ENCODE assay signal across 26 mouse cellular contexts in genomic region chr2:31218611-31219010, GRCm38 (mm10). TPM values are rescaled to one million over a fixed set of nuclear protein-coding genes. Genes with fewer than 3 reads are reported as not detected.
A peak's percentile ranks its signal among the peaks of the same experiment; 100 is the strongest.
DNase-seq lines count a peak whose midpoint lies in the region; ATAC-seq and TF ChIP-seq lines count a peak whose summit lies in the region.
"Had no signal": no experiment of that assay in that cellular context is flagged by ENCODE, and none has a peak within 500 bp of the region (broad histone marks: within the 10 kb centered on the region; RNA-seq: fewer than 3 reads in every experiment).

No protein-coding gene starts in this region.

- no peak overlapping the region for H3K4me3 ChIP-seq in heart, embryonic 15.5 days
- H3K4me3 ChIP-seq in heart, adult 2 months = no peak overlapping the region
- H3K4me3 ChIP-seq: embryonic facial prominence, embryonic 13.5 days; forebrain, embryonic 10.5 days; forebrain, embryonic 13.5 days; hindbrain, embryonic 12.5 days had no signal

- TF ChIP-seq CTCF in heart, adult 2 months (IDR thresholded peaks at IDR 0.05) = no peak
- no peak for TF ChIP-seq CTCF in brain, embryonic 14.5 days (IDR thresholded peaks at IDR 0.05; ENCODE audit: borderline replicate concordance, extremely low read depth, insufficient read depth, insufficient read length)

- no peak overlapping the region for H3K4me2 ChIP-seq in heart, embryonic 15.5 days
- H3K4me2 ChIP-seq: embryonic facial prominence, embryonic 13.5 days; forebrain, embryonic 13.5 days; heart, embryonic 11.5 days; hindbrain, embryonic 12.5 days had no signal

- no peak for TF ChIP-seq EP300 in heart, adult 2 months (IDR thresholded peaks at IDR 0.05; ENCODE audit: insufficient read depth, low read depth, low read length)

- H3K27me3 ChIP-seq in heart, embryonic 15.5 days = no peaks in the 10 kb centered on the region
- no peaks in the 10 kb centered on the region for H3K27me3 ChIP-seq in heart, adult 2 months (ENCODE audit: control insufficient read depth, insufficient read depth, low read length)
- H3K27me3 ChIP-seq: embryonic facial prominence, embryonic 13.5 days; forebrain, embryonic 13.5 days; hindbrain, embryonic 12.5 days had no signal

- WGBS in heart, embryonic 15.5 days = 74% methylated on average over 3 of the region's 3 CpGs
- 82% methylated on average over 3 of the region's 3 CpGs for WGBS in heart, adult 2 months

- no peak for ATAC-seq in heart, embryonic 15.5 days (replicated peaks; ENCODE audit: insufficient number of reproducible peaks, insufficient read depth, low FRiP score, low read depth)
- ATAC-seq: CD4-positive, CD25-positive, alpha-beta regulatory T cell, adult 4 months; forebrain, embryonic 13.5 days; forebrain, embryonic 16.5 days; hindbrain, embryonic 16.5 days; inflammation-experienced regulatory T-cells, adult 6 months; intestine, embryonic 16.5 days had no signal

- no peaks in the 10 kb centered on the region for H3K9me3 ChIP-seq in heart, embryonic 15.5 days (replicated peaks)
- H3K9me3 ChIP-seq: embryonic facial prominence, embryonic 13.5 days; forebrain, embryonic 10.5 days; forebrain, embryonic 13.5 days; hindbrain, embryonic 12.5 days had no signal

- no peak for TF ChIP-seq POLR2A in heart, adult 2 months (IDR thresholded peaks at IDR 0.05; ENCODE audit: insufficient read depth, low read depth, low read length)
- no peak for TF ChIP-seq POLR2A in brain, embryonic 14.5 days (IDR thresholded peaks at IDR 0.05; ENCODE audit: borderline replicate concordance, extremely low read depth, insufficient read depth, insufficient read length, poor library complexity, severe bottlenecking)

- H3K79me2 ChIP-seq in heart, adult 2 months (replicated peaks; ENCODE audit: control insufficient read depth, insufficient read depth, low read length) = no peaks in the 10 kb centered on the region

- H3K4me1 ChIP-seq in heart, embryonic 15.5 days (replicated peaks) = peaks cover 56% of the 10 kb centered on the region
- H3K4me1 ChIP-seq in heart, adult 2 months (ENCODE audit: control insufficient read depth, insufficient read depth, low read length) = no peaks in the 10 kb centered on the region
- H3K4me1 ChIP-seq: forebrain, embryonic 10.5 days had no signal

- H3K36me3 ChIP-seq in heart, embryonic 15.5 days = peaks cover 4% of the 10 kb centered on the region; the same call in 1 of the 2 replicates
- no peaks in the 10 kb centered on the region for H3K36me3 ChIP-seq in heart, adult 2 months (ENCODE audit: control insufficient read depth, insufficient read depth, low read length)

- peak; percentile 90 for DNase-seq in heart, adult 11 months
- no peak for DNase-seq in heart, postnatal 14 days
- DNase-seq in heart, adult 2 months = no peak
- peak; percentile 31 for DNase-seq in left cerebral cortex, postnatal 4 days
- DNase-seq in left cerebral cortex, adult 9 months (ENCODE audit: low spot score in 2 of 2) = no peak
- DNase-seq in brain, embryonic 14.5 days (ENCODE audit: low read depth) = peak; percentile 19
- DNase-seq in layer of hippocampus, adult 8-10 months (ENCODE audit: low spot score in 2 of 2) = no peak
- DNase-seq: adrenal gland, adult 2 months; adrenal gland, postnatal 14 days; cerebellum, adult 11-12 months; cerebellum, adult 9-10 months; gastrocnemius, postnatal 10 days; gastrocnemius, postnatal 36 days; heart, postnatal 10 days; kidney, adult 18-20 months had no signal

- H3K9ac ChIP-seq in heart, embryonic 15.5 days = no peak overlapping the region
- H3K9ac ChIP-seq in heart, adult 2 months (ENCODE audit: low read depth, low read length) = no peak overlapping the region
- H3K9ac ChIP-seq: embryonic facial prominence, embryonic 13.5 days; forebrain, embryonic 13.5 days; hindbrain, embryonic 12.5 days had no signal

- peak overlapping the region; percentile 51; the same call in 1 of the 2 replicates for H3K27ac ChIP-seq in heart, embryonic 15.5 days
- H3K27ac ChIP-seq in heart, adult 2 months = no peak overlapping the region
- H3K27ac ChIP-seq: embryonic facial prominence, embryonic 13.5 days; forebrain, embryonic 10.5 days; forebrain, embryonic 13.5 days; hindbrain, embryonic 12.5 days had no signal

- intact Hi-C loops in heart, postnatal 14 days (cut with DNase I) = no loop called here
- intact Hi-C loops in heart, adult 2 months (cut with DNase I) = no loop called here
- intact Hi-C loops in left cerebral cortex, postnatal 4 days (cut with DNase I) = no loop called here

RNA-seq across cellular contexts. Expression of gene Ncs1, which starts 27.0 kb away (rescaled TPM):
- total RNA-seq in heart, postnatal 14 days (2021) = 10 to 100 TPM in 1 of 2 experiments, 1 to 10 TPM in 1; 7.9 to 11.9 TPM
- 33.7 and 35.1 TPM in 2 replicates for polyA plus RNA-seq in heart, embryonic 15.5 days (2015; fragmentation: Nextera tagmentation; extraction: Ambion mirVana)
- 10 to 100 TPM; 11.8 to 14.1 TPM for total RNA-seq in heart, adult 2 months (2021)
- 5.9 and 8.3 TPM in 2 replicates for polyA plus RNA-seq in heart, adult 2 months (2012; rRNA removed)
- 100 to 1,000 TPM; 161 to 162 TPM for total RNA-seq in left cerebral cortex, postnatal 4 days (2021)
- 56.1 and 93.6 TPM in 2 replicates for polyA plus RNA-seq in brain, embryonic 14.5 days (2012; rRNA removed)
- 100 to 1,000 TPM; 243 to 310 (median 283) TPM for total RNA-seq in layer of hippocampus, adult 8-10 months (2022)

Comparison
In these comparisons a context has a peak if more than half of its experiments do, and no peak if none do; other contexts are left out.
1. DNase-seq: peak in heart, adult 11 months (single experiment), left cerebral cortex, postnatal 4 days (single experiment) and brain, embryonic 14.5 days (single experiment); none in heart, postnatal 14 days (0 of 2), heart, adult 2 months (0 of 2), left cerebral cortex, adult 9 months (0 of 2) and layer of hippocampus, adult 8-10 months (0 of 2).
2. RNA of gene Ncs1, which starts 27.0 kb away (total RNA-seq): 243 to 310 TPM in layer of hippocampus, adult 8-10 months and 161 to 162 TPM in left cerebral cortex, postnatal 4 days; 11.8 to 14.1 TPM in heart, adult 2 months and 7.9 to 11.9 TPM in heart, postnatal 14 days; every median in the first group is over 10 times any median in the second.